Comparison of ENCODE assay signal across 8 mouse cellular contexts in the genomic region with DNA sequence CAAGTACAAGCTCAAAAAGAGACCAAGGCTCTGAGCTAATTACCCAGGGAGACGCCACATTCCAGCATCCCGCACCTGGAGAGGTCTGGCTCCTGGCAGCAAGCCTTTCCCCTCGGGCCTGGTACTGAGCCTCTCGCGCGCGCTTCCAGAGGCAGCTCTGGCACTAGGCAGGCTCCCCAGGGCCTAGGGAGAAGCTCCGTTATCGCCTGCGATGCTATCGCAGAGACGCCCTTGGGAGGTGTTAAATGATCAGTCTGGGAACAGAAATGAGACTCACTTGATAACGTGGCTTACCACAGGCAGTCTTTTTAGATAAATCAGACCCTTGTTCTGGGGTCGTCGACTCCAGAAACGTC.
DNase-seq lines count a peak whose midpoint lies in the region; ATAC-seq and TF ChIP-seq lines count a peak whose summit lies in the region.

No protein-coding gene starts in this region.

- ATAC-seq in heart, postnatal 0 days (ENCODE audit: insufficient read depth, low read depth) = peak; percentile 58
- peak; percentile 79; the same call in 1 of the 2 replicates for ATAC-seq in hindbrain, embryonic 15.5 days (ENCODE audit: low FRiP score, low read depth)
- ATAC-seq in midbrain, embryonic 13.5 days = peak; percentile 86

- intact Hi-C loops in heart, postnatal 25 days (cut with DNase I) = loop anchor here (10.0 kb wide), 1 partner anchor 306 kb away; no protein-coding TSS in a partner anchor

- peak overlapping the region; percentile 98 for H3K4me3 ChIP-seq in heart, postnatal 0 days (ENCODE audit: low read depth, low read length)
- H3K4me3 ChIP-seq in bone marrow macrophage, adult 2 months (ENCODE audit: insufficient read depth, low read length) = peak overlapping the region; percentile 85
- peak overlapping the region; percentile 78 for H3K4me3 ChIP-seq in hindbrain, embryonic 15.5 days
- H3K4me3 ChIP-seq in midbrain, embryonic 13.5 days (replicated peaks) = peak overlapping the region; percentile 88

- under 1% methylated on average over 16 of the region's 16 CpGs for WGBS in heart, postnatal 0 days
- WGBS in hindbrain, embryonic 15.5 days = under 1% methylated on average over 16 of the region's 16 CpGs
- WGBS in midbrain, embryonic 13.5 days = 1% methylated on average over 16 of the region's 16 CpGs

- peaks cover 15% of the 10 kb centered on the region; the same call in 1 of the 2 replicates for H3K4me1 ChIP-seq in heart, postnatal 0 days (ENCODE audit: control insufficient read depth, insufficient read depth)
- H3K4me1 ChIP-seq in bone marrow macrophage, adult 2 months (ENCODE audit: control insufficient read depth, insufficient read depth, low read length) = peaks cover 34% of the 10 kb centered on the region
- H3K4me1 ChIP-seq in hindbrain, embryonic 15.5 days (replicated peaks) = peaks cover 24% of the 10 kb centered on the region
- H3K4me1 ChIP-seq in midbrain, embryonic 13.5 days (replicated peaks) = peaks cover 20% of the 10 kb centered on the region

- H3K9ac ChIP-seq in heart, postnatal 0 days (replicated peaks; ENCODE audit: low read depth, low read length) = peak overlapping the region; percentile 90
- peak overlapping the region; percentile 88 for H3K9ac ChIP-seq in hindbrain, embryonic 15.5 days
- peak overlapping the region; percentile 97 for H3K9ac ChIP-seq in midbrain, embryonic 13.5 days (replicated peaks)

- H3K36me3 ChIP-seq in heart, postnatal 0 days (replicated peaks; ENCODE audit: control insufficient read depth, insufficient read depth, low read length) = no peaks in the 10 kb centered on the region
- H3K36me3 ChIP-seq in hindbrain, embryonic 15.5 days = no peaks in the 10 kb centered on the region
- no peaks in the 10 kb centered on the region for H3K36me3 ChIP-seq in midbrain, embryonic 13.5 days

- H3K27ac ChIP-seq in heart, postnatal 0 days (ENCODE audit: low read depth) = peak overlapping the region; percentile 96
- peak overlapping the region; percentile 52; the same call in 1 of the 2 replicates for H3K27ac ChIP-seq in bone marrow macrophage, adult 2 months (ENCODE audit: insufficient read depth, low read depth, low read length)
- peak overlapping the region; percentile 96 for H3K27ac ChIP-seq in hindbrain, embryonic 15.5 days (replicated peaks)
- H3K27ac ChIP-seq in midbrain, embryonic 13.5 days = peak overlapping the region; percentile 95

- TF ChIP-seq EP300 in heart, postnatal 0 days (IDR thresholded peaks at IDR 0.05; ENCODE audit: low read depth) = no peak

- no peaks in the 10 kb centered on the region for H3K9me3 ChIP-seq in heart, postnatal 0 days (replicated peaks; ENCODE audit: control insufficient read depth, low read length)
- H3K9me3 ChIP-seq in hindbrain, embryonic 15.5 days = no peaks in the 10 kb centered on the region
- H3K9me3 ChIP-seq in midbrain, embryonic 13.5 days = no peaks in the 10 kb centered on the region

- DNase-seq in heart, postnatal 0 days (ENCODE audit: low spot score) = no peak
- no peak for DNase-seq in heart, postnatal 25 days (ENCODE audit: low spot score)
- no peak for DNase-seq in embryo, embryonic 9.5 days (ENCODE audit: extremely low spot score)
- no peak for DNase-seq in urinary bladder, adult 2 months (ENCODE audit: low spot score)
- no peak for DNase-seq in yolk sac, embryonic 10.5 days (ENCODE audit: low spot score)

- peak overlapping the region; percentile 97 for H3K4me2 ChIP-seq in heart, postnatal 0 days (ENCODE audit: low read depth, low read length)
- H3K4me2 ChIP-seq in hindbrain, embryonic 15.5 days = peak overlapping the region; percentile 66
- peak overlapping the region; percentile 69 for H3K4me2 ChIP-seq in midbrain, embryonic 13.5 days (replicated peaks)

- TF ChIP-seq CTCF in heart, postnatal 0 days (IDR thresholded peaks at IDR 0.05; ENCODE audit: low read depth) = no peak
- no peak for TF ChIP-seq CTCF in bone marrow macrophage, adult 2 months (IDR thresholded peaks at IDR 0.05; ENCODE audit: low read depth, low read length)

- H3K27me3 ChIP-seq in heart, postnatal 0 days (ENCODE audit: control insufficient read depth, insufficient read depth, low read length) = no peaks in the 10 kb centered on the region
- no peaks in the 10 kb centered on the region for H3K27me3 ChIP-seq in hindbrain, embryonic 15.5 days
- H3K27me3 ChIP-seq in midbrain, embryonic 13.5 days = no peaks in the 10 kb centered on the region; the same call in 1 of the 2 replicates

- no peak for TF ChIP-seq POLR2A in bone marrow macrophage, adult 2 months (IDR thresholded peaks at IDR 0.05; ENCODE audit: borderline replicate concordance, low read depth, low read length)
